Mouse (Mus musculus): ENCODE data around the gene Pgam5. TPM values are rescaled to one million over a fixed set of nuclear protein-coding genes. Genes with fewer than 3 reads are reported as not detected.

Gene Pgam5
- 43.2 TPM for polyA plus RNA-seq (2014; fragmentation: Illumina TruSeq; extraction: RNeasy Lipid Tissue Mini Kit (QIAGEN cat#74804))

DNA sequence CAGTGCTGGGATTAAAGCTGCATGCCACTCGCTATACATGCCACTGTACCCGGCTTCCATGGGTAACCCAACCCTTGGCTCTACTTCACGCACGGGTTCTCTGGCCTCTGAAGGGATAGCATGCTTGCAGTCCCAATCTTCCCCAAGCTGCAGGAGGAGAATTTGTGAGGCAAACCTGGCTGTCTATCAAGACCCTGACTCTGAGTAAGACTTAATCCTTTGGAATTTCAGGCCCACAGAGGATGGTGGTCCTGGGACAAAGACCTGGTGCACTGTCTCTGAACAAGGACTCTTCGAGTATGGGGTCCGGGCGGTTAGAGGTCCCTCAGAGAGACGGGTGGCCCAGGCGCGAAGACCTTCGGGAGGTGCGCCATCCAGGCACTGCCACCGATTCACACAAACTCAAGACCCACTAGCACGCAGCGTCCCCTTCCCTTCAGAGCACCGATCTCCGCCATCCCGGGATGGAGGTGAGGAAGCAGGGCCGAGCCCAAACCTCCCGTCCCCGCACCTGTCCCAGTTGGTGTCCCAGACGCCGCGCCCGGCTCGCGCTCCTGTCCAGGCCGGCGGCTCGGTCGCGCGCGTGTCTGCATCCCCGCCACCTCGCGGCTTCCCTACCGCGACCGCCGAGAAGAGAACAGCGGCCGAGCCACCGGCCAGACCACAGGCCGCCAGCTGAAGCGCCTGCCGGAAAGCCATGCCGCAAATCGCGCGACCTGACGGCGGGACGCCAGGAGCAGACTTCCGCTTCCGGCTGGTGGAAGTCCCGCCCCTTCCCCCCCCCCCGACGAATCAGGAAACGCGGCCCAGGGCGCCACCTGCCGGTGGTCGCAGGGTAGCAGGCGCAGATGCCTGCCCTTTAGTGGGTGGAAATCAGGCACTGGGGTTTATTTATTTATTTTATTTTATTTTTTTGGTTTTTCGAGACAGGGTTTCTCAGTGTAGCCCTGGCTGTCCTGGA, at the start of gene Pgam5:
Pgam5 (minus strand) TSS at position 773 of the 961 bp plus-strand sequence.

DNA sequence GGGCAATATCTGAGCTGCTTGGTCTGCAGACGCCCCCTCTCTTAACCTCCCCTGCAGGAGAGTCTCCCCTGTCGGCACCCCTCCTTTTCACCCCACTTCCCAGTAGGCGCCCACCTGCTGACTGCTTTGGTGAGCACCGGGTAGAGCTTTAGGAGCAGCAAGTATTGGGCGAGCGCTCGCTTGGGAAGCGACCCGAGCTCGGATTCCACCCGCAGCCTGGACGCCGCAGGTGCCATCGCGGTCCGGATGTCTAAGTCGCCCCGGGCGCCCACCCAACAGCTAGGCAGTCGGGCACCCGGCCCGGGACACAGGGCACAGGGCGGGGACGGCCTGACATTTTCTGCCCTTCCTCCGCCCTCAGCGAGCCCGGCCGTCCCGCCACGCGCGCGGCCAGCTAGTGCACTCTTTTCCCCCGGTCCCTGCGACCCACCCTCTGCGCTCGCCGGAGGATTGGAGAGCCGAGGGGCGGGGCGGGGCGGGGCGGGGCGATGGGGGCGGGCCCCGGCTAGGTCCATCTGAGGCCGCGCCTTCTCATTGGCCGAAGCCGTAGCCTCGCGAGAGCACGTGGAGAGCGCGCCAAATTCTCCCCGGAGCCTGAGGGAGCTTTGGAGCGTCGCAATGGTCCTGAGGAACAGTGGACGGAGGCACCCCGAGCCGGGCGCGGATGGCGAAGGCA, 16.2 kb upstream of the Pgam5 start, which contains the start of the genes Pxmp2 and Pole:
Pxmp2 (minus strand) TSS at position 417 of the 676 bp plus-strand sequence.
Pole (plus strand) TSS at position 537 of the 676 bp plus-strand sequence.

DNA sequence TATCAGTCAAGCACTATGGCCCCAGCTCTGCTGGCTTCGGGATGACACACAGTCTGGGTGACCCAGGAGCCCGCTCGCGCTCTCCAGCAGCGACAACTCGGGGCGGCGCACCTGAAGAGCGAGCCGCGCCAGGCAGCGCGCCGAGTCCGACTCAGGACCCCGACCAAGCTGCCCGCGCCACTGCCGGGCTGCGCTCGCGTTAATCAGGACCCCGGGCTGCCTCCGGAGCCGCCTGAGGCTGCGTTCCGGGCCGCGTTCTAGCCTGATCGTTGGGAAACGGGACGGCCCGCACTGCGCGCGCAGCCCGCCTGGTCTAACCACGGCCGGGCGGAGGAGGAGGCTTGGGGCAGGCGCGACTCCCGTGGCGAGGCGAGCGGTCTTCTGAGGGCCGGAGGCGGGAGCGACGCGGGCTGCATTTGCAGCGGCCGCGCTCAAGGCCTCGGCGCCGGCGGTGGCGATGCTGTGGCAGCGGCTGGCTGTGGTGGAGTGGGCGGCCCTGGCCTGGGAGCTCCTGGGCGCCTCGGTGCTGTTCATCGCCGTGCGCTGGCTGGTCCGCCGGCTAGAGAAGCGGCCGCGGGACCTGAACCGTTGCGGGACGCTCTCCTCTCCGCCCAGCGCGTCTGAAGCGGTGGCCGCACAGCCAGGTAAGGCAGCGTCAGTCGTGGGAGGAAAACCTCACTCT, 38.8 kb downstream of the Pgam5 start, which contains the start of gene Ankle2:
Ankle2 (plus strand) TSS at position 225 of the 682 bp plus-strand sequence.

Other genes starting within 250 kb of the Pgam5 start
- 13.2 TPM for gene Gm17655, start 197.4 kb downstream of the Pgam5 start, polyA plus RNA-seq (2014; fragmentation: Illumina TruSeq; extraction: RNeasy Lipid Tissue Mini Kit (QIAGEN cat#74804))
- 6.4 TPM for gene Gm35315, start 175.5 kb downstream of the Pgam5 start, polyA plus RNA-seq (2014; fragmentation: Illumina TruSeq; extraction: RNeasy Lipid Tissue Mini Kit (QIAGEN cat#74804))
- gene Plcxd1, start 169.9 kb downstream of the Pgam5 start, polyA plus RNA-seq (2014; fragmentation: Illumina TruSeq; extraction: RNeasy Lipid Tissue Mini Kit (QIAGEN cat#74804)): not detected
- not detected for gene Gtpbp6, start 161.7 kb downstream of the Pgam5 start, polyA plus RNA-seq (2014; fragmentation: Illumina TruSeq; extraction: RNeasy Lipid Tissue Mini Kit (QIAGEN cat#74804))
- gene Zfp605, start 159.8 kb downstream of the Pgam5 start, polyA plus RNA-seq (2014; fragmentation: Illumina TruSeq; extraction: RNeasy Lipid Tissue Mini Kit (QIAGEN cat#74804)): 22.9 TPM
- 16.5 TPM for gene Chfr, start 134.1 kb downstream of the Pgam5 start, polyA plus RNA-seq (2014; fragmentation: Illumina TruSeq; extraction: RNeasy Lipid Tissue Mini Kit (QIAGEN cat#74804))
- gene Golga3, start 93.2 kb downstream of the Pgam5 start, polyA plus RNA-seq (2014; fragmentation: Illumina TruSeq; extraction: RNeasy Lipid Tissue Mini Kit (QIAGEN cat#74804)): 25.1 TPM
- 64.0 TPM for gene Ankle2, start 38.9 kb downstream of the Pgam5 start, polyA plus RNA-seq (2014; fragmentation: Illumina TruSeq; extraction: RNeasy Lipid Tissue Mini Kit (QIAGEN cat#74804))
- gene Pxmp2, start 16.3 kb upstream of the Pgam5 start, polyA plus RNA-seq (2014; fragmentation: Illumina TruSeq; extraction: RNeasy Lipid Tissue Mini Kit (QIAGEN cat#74804)): 4.5 TPM
- gene Pole, start 16.4 kb upstream of the Pgam5 start, polyA plus RNA-seq (2014; fragmentation: Illumina TruSeq; extraction: RNeasy Lipid Tissue Mini Kit (QIAGEN cat#74804)): 16.1 TPM
- gene P2rx2, start 73.3 kb upstream of the Pgam5 start, polyA plus RNA-seq (2014; fragmentation: Illumina TruSeq; extraction: RNeasy Lipid Tissue Mini Kit (QIAGEN cat#74804)): not detected
- not detected for gene Lrcol1, start 74.8 kb upstream of the Pgam5 start, polyA plus RNA-seq (2014; fragmentation: Illumina TruSeq; extraction: RNeasy Lipid Tissue Mini Kit (QIAGEN cat#74804))
- gene Fbrsl1, start 178.6 kb upstream of the Pgam5 start, polyA plus RNA-seq (2014; fragmentation: Illumina TruSeq; extraction: RNeasy Lipid Tissue Mini Kit (QIAGEN cat#74804)): 5.4 TPM

All from ovary, adult 10 weeks (tissue).